Mouse (Mus musculus) C2C12 (cell line): ENCODE measurements around the gene Mapk13.
A peak's percentile ranks its signal among the peaks of the same experiment; 100 is the strongest.

Source experiments
- CTCF ChIP-seq: IDR thresholded peaks from one replicate; pipeline ENCODE4 v1.5.1; 2011; ENCODE audit not compliant: control insufficient read depth, insufficient read depth, insufficient read length
- FOSL1 ChIP-seq: IDR thresholded peaks from one replicate; pipeline ENCODE4 v1.8.0; 2011; ENCODE audit warnings: mild to moderate bottlenecking, low read length; ENCODE audit not compliant: poor library complexity, insufficient read depth, severe bottlenecking
- MAX ChIP-seq: IDR thresholded peaks from one replicate; pipeline ENCODE4 v1.6.1; 2011; ENCODE audit warnings: mild to moderate bottlenecking, control low read depth
- MYOG ChIP-seq: IDR thresholded peaks from one replicate; pipeline ENCODE4 v1.6.1; 2011; ENCODE audit not compliant: control insufficient read depth, insufficient read length; ENCODE audit errors: extremely low read depth
- USF1 ChIP-seq: IDR thresholded peaks from one replicate; pipeline ENCODE4 v1.6.1; 2011; ENCODE audit warnings: low read depth, mild to moderate bottlenecking, control low read depth, moderate library complexity

GRCm38 (mm10) chr17:28761871-28762270 lies 7.2 kb upstream of the Mapk13 start:
- peak; percentile 82 for TF ChIP-seq CTCF
- no peak for TF ChIP-seq MAX
- TF ChIP-seq MYOG = no peak
- TF ChIP-seq USF1 = no peak
- no peak for TF ChIP-seq FOSL1
